Mouse (Mus musculus): Measurements from ENCODE around the gene Sdk2.

The Sdk2 gene

DNA sequence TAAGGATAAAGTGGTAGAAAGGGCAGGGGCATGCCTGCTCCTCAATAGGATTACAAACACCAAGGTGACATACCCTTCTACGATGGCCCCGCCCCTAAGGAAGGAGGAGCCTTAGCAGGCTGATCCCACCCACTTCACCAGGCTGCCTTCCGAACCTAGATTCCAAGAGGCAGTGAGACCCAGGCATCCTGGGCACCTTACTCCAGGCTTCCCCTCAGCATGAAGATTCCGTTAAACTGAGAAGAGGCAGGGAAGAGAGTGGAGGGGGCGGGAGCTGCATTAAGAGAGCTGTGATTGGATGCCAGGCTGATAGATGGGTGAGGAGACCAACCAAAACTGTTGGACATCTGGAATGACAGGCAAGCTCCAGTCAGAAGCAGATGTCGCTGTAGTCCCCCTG is 76.4 kb downstream of the Sdk2 start:
- DNase-seq (ENCODE audit: low read depth, low spot score): peak; percentile 90

DNA sequence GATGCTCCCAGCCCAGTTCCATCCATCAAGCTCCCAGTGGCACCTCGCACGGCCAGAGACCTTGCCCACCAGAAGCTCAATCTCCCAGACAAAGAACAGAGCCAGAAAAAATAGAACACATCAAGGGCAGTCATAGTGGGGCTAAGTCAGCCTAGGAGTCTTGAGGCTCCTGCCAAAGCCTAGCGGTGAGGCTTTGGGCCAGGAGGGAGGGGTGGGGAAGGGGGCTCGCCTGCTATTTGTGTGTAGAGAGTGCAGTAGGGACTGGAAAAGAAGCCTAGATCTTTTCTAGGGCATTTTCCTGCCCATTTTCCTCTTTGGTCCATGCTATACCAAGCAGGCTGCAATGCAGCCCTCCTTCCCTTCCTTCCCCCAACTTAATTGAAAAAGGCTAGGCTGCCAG is 76.8 kb downstream of the Sdk2 start:
- DNase-seq (ENCODE audit: low read depth, low spot score): no peak

DNA sequence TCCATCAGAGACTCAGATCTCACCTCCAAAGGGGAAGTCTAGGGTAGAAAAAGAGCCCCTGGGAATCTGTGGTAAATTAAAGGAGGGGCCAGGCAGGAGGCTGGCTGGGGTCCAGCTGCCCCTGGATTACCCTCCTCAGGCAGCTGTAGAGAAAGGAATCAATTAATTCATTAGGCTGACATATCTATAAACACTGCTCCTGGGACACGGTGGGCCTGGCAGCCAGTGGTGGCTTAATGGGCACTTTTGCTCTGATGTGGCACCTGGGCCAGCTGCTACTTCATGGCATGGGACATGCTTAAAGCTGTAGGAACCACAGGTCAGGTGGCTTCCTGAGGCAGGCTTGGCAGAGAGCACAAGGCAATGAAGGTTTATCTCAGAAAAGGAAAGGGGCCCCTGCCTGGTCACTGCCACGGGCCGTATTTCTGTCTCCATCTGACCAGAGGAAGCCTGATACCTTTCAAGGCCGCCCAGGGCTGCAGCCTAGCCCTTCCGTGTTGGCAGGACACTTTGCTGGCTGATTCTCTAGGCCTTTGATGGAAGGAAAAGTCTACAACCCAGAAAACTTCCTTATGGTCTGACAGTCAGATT is 80.9 kb downstream of the Sdk2 start:
- no peak for DNase-seq (ENCODE audit: low read depth, low spot score)

DNA sequence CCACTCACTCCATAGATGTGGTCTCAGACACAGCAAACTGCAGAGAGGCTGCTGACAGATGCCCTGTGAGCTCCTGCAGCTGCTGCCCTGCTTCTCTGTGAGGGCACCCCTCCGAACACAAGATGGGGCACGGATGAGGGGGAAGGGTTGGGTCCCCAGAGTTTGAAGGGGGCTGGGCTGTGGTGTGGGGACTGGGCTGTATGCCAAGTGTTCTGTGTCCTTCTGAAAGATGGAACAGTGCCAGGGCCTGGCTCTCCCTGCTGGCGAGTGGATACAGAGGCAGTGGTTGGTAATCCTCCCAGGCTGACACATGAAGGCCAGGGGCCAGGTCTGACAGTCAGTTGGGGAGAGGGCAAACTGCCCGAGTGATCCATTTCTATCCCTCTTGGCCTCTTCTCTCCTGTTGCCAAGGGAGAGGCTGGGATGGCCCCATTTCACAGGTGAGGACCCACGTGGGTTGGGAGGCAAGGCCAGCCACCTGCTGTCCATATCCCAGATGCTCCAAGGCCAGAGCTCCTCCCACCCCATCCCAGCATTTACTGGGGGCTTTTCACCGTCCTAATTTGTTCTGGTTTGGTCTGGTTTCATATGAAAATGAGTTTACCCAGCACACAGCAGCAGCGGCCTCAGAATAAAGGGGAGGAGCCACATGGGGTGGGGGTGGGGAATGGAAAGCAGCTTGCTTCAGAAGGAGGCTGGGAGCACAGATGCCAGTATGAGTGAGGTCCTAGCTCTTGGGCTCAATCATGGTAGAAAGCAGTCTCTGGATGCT is 84.9 kb downstream of the Sdk2 start:
- peak; percentile 28 for DNase-seq (ENCODE audit: low read depth, low spot score)

DNA sequence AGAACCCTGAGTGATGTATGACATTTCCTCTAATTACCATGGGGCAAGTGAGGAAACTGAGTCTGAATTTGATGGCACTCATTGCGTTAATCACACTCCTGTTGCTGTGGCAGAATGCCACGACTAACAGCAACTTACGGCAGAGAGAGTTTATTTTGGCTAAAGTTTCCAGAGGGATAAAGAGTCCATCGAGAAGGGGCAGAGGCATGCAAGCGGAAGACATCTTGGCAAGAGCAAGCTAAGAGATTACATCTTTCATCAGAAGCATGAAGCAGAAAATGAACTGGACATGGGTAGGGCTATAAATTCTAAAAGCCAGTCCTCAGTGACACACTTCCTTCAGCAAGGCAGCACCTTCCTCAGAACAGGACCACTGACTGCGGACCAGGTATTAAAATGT is 85.8 kb downstream of the Sdk2 start:
- no peak for DNase-seq (ENCODE audit: low read depth, low spot score)

DNA sequence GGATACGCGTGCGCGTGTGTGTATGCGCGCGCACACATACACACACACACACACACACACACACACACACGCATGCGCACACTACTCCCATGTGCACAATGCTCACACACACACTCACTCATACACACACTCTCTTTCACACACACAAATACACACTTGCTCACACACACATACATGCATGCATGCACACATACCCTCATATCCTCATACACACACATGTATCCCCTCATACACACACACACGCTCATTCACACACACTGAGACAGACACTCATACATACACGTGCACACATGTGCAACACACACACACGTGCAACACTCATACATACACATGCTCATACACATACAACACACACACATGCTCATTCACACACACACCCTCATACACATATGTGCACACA is 88.5 kb downstream of the Sdk2 start:
- DNase-seq (ENCODE audit: low read depth, low spot score): no peak

- DNase-seq (ENCODE audit: low read depth, low spot score): no peak
Observed at GRCm38 (mm10) chr11:113975667-113975970, 91.2 kb downstream of the Sdk2 start.

- no peak for DNase-seq (ENCODE audit: low read depth, low spot score)
Observed at GRCm38 (mm10) chr11:113974876-113975666, 91.8 kb downstream of the Sdk2 start.

DNA sequence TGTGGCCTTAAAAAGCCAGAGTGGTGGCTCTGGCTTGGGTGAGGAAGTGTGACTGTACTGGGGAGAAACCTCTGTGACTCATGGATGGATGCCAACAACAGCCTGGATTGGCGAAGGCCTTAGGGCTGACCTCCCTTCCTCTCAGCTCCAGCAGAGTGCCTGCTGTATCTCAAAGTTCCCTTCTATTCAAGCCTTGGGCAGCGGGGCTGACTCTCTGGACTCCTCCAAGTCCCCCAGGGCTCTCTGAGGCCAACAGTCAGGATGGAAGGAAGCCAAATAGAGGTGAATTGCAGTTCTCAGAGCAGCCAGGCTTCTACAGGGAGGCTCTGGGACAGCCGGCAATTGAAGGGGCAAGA is 94.4 kb downstream of the Sdk2 start:
- DNase-seq (ENCODE audit: low read depth, low spot score): peak; percentile 54

DNA sequence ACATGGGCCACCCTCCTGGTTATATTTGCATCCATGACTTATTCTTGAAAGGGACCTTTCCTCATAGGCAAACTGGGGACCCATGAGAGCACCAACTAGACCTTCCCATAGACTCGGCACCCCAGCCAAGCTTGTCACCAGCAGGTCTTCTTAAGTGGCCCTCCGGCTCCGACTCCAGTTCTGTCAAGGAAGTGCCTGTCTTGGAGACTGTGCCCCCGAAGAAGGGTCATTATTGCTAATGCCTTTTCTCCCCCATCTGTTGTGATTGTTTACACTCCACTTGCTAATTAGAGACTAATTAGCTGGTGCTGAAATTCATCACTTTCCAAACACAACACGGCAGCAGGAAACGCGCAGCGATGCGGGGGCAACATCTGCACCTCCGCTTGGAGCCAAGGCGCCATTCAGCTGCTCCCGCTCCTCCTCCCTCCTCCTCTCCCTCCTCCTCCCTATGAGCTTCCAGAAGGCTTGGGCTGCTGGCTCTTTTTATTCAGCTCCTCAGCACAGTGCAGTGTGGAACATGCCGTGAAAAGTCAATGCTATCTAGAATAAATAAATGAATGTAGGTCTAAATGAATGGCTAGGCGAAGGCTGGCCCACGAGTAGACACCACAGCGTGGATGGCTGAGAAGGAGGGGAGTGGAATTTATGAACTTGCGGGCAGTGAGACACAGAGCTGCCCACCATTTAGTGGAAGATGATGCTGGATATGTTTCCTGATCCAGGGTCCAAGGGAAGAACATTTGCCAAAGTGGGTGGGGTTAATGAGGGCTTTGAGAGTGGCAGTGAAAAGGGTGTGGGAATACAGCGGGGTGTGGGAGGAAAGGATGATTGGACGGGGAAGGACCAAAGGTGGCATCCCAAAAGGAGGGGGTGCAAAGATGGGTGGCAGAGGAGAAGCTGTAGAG is 95.0 kb downstream of the Sdk2 start:
- peak; percentile 92 for DNase-seq (ENCODE audit: low read depth, low spot score)

- peak; percentile 68 for DNase-seq (ENCODE audit: low read depth, low spot score)
Observed at GRCm38 (mm10) chr11:113970026-113970425, 96.8 kb downstream of the Sdk2 start.

GRCm38 (mm10) chr11:113965214-113965613 is 101.6 kb downstream of the Sdk2 start:
- peak; percentile 63 for DNase-seq (ENCODE audit: low read depth, low spot score)

DNA sequence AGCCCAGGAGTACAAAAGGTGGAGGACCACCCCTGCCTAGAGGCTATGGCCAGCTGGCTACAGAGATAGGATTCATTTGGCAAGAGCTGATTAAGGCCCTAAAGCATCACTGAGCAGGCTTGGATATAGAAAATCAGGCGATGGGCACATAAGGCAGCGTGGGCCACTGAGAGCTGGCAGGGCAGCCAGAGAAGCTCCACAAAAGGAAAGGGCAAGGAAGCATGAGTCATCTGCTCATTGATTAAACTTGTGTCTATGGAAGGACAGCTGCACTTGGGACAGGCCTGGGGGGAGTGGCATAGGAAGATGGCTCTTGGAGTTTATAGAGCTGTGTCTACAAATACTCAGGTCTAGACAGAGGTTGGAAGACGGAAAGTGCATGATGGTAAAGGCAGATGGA is 104.1 kb downstream of the Sdk2 start:
- peak; percentile 22 for DNase-seq (ENCODE audit: low read depth, low spot score)

- peak; percentile 68 for DNase-seq (ENCODE audit: low read depth, low spot score)
Observed at GRCm38 (mm10) chr11:113951616-113951988, 115.2 kb downstream of the Sdk2 start.

DNA sequence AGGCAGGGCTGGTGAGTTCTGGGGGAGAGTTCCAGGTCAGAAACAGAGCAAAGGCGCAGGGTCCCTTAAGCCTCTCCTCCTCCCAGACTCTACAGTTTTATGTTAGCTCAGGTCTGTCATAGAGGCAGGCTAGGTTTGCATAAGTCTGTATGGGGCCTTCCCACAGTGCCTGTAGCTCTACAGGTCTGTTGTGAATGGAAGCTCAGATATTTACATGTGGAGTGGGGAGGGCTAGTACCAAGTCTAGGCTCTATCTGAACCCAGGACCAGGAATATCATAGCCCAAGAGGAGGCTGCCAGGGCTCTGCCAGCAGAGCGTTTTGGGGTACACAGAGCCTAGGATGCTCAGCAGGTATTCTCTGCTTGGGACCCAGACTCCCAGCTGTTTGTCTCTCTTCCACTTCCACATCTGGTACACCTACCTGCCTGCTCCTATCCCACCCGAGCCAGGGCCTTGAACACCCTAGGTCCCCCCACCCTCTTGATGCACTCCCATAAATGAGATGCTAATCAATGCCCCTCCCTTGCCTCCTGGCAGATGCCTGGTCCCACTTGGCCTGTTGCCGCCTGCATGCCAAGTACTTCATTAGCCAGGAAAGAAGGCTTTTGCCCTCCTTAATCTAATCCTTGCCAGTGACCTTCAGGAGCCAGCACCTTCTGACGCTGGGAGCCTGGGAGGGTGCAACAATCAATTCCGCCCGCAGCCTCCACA is 115.8 kb downstream of the Sdk2 start:
- no peak for DNase-seq (ENCODE audit: low read depth, low spot score)

DNA sequence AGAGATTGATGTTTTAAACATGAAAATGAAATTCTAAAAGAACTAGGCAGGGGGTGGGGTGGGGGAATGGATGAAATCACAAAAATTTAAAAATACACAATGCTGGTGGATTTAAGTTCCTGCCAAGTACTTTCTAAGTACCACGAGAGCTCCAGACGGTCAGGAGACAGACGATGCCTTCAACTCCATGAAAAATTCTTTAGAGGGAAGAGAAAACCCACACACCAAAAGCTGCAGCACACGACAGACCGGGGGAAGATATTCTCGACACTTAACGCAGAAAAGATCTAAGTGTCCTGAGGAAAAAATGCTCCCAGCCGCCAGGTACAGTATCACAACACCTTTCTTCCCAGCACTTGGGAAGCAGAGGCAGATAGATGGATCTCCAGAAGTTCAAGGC is 118.2 kb downstream of the Sdk2 start:
- peak; percentile 89 for DNase-seq (ENCODE audit: low read depth, low spot score)

- DNase-seq (ENCODE audit: low read depth, low spot score): no peak
Observed at GRCm38 (mm10) chr11:113942101-113942735, 124.6 kb downstream of the Sdk2 start.

DNA sequence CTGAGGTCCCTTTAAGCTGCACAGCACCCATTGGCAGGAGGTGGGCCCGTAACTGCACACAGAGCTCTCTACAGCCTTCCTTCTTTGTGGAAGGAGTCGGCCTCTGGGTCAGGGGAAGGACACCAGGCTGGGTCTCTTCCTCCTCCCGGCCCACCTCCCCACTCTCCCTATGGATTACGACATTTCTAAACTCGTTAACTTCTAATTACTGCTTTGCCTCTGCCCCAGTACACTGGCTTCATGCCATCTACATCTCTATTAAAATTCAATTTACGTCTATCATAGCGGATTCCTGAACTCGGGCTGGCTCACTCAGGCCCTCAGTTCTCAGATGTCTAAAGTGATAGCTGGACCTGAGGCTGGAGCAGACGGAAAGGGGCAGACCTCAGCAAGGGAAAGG is 133.2 kb downstream of the Sdk2 start:
- no peak for DNase-seq (ENCODE audit: low read depth, low spot score)

- DNase-seq (ENCODE audit: low read depth, low spot score): no peak
Observed at GRCm38 (mm10) chr11:113932909-113933308, 133.9 kb downstream of the Sdk2 start.

DNA sequence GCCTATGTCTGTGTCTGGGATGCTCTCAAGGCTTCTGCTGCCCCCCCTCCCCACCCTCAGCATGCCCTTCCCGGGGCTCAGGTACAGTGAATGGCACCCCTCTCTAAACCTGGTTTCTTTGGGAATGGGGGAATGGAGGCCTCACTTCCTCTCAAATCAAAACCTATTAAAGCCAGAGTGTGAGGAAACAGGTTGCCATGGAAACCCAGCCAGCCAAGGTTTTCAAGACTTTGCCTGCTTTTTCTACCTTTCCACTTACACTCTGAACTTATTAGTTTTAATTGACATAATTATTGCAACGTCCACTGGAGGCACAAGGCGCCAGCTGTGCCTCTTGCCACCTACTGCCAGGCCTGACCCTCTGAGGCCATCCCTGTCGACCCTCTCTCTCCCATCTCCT is 135.1 kb downstream of the Sdk2 start:
- DNase-seq (ENCODE audit: low read depth, low spot score): peak; percentile 75

DNA sequence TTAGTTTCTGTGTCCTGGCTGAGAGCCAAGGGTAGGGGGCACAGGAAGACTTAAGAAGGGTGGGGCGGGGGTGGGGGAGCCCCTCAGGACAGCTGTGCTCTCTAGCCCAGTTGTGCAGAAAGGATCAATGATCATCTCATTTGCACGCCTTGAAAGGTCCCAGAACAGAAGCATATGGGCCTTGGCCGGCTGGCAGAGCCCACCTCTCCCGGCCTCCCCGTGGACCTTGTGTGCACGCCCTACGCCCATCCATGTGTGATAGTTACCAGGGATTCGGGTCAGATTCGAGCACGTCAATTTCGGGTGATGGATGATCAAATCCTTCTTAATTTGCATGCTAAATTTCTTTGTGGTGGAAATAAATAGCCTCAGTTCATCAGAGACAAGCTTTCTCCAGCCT is 136.7 kb downstream of the Sdk2 start:
- DNase-seq (ENCODE audit: low read depth, low spot score): no peak

Measured in brain, adult 2 months (tissue).